Mouse (Mus musculus): ENCODE data around the gene Wwc1. TPM values are rescaled to one million over a fixed set of nuclear protein-coding genes. Genes with fewer than 3 reads are reported as not detected.

The Wwc1 gene
- total RNA-seq, 2 experiments from 2014 or later: 3.5 to 5.0 TPM

DNA sequence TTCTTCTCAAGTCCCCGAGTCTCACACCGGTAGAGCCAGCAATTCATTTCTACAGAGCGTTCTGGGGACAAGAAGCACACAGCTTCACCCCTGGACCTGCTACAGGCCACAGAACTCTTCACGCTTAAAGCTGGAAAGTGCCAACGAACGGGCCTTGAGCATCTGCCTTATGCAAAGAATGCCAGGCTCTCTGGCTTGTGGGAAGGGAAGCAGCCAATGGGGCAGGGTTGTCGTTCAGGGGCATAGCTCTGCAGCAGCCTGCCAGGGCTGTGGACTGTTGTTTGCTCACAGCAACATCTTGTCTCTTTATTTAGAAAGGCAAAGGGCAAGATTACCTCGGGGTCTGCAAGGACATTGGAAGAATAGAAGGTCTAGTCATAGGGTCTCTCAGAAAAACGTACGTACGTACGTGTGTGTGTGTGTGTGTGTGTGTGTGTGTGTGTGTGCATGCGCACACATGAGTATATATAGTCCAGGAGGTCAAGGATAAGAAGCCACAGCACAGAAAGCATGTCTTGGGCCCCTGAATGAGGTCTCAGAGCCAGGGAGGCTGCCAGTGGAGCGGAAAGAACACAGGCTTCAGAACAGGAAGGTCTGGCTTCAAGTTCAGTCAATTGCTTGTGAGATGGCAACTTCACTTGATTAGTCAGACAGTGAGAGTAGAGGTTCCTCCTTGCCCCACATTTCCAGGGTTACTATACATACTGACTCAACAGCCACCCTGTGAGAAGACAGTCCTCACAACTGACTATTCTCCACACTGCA lies 48.0 kb downstream of the Wwc1 start:
- DNase-seq: no peak

- no peak for DNase-seq
Measured at GRCm38 (mm10) chr11:35930511-35931060, 49.7 kb downstream of the Wwc1 start.

DNA sequence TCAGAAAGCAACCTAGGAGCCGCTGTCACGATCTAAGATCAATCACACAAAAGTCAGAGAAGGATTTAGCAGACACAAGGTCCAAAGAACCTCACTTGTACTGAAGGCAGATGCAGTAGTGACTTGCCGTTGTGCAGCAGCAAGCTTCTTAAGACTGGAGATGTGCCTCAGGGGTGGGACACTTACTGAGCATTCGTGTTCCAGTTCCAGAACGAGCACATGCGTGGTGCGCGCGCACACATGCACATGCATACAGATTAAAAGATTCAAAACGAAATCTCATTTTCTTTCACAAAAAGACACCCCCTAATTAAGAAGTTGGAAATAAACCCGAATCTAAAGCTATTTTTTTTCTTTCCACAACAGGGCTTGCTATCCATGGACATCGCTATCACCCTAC lies 51.9 kb downstream of the Wwc1 start:
- no peak for DNase-seq

- no peak for DNase-seq
Measured at GRCm38 (mm10) chr11:35927309-35927708, 53.0 kb downstream of the Wwc1 start.

DNA sequence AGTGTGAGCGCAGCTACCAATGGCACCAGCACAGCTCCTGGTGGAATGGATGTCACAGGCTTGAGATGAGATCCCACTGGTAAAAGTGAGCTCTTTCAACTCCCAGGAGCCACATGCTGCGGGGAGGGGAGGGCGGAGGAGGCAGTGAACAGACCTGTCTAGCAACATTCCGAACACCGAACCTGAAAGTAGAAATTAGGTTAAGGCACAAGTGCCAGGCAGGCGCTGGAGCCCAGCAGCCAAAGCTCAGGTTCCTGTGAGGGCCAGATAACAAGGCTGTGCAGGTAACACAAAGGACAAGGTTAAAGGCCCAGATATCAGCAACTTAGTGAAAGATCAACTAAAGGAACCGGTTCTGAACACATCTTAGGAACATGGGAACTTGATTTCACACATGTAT lies 54.7 kb downstream of the Wwc1 start:
- no peak for DNase-seq

GRCm38 (mm10) chr11:35922205-35922873 lies 58.0 kb downstream of the Wwc1 start:
- DNase-seq: peak; percentile 18

GRCm38 (mm10) chr11:35920776-35921175 lies 59.6 kb downstream of the Wwc1 start:
- no peak for DNase-seq

DNA sequence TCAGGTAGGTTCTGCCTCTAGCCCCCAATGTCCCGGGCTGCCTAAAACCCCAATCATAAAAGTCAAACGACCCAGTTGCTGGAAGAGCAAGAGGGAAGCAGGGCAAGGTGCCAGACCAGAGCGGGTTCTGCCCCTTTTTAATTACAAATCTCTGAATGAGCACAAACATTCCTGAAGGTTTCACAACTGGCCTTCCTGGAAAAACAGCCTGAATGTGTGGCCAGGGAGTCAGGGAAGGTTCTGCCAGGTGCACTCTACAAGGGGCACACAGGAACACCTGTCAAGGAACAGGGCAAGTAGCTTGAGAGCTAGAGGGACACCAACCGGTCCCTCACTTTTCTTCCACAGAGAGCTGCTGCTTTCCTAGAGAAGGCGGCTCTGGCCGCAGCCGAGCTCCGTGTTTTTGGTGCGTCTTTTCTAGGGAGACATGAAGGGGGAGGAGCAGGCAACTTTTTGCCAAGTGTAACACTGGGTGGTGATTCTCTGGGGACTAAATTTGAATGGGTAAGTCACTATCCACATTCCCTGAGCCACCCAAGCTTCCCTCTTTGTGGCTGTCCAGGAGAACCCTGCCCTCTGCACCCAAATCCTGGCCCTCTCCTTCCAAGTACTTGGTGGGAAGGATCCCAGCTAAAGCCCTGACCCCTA lies 60.3 kb downstream of the Wwc1 start:
- no peak for DNase-seq

GRCm38 (mm10) chr11:35919383-35919782 lies 60.9 kb downstream of the Wwc1 start:
- no peak for DNase-seq

GRCm38 (mm10) chr11:35916466-35917185 lies 63.7 kb downstream of the Wwc1 start:
- no peak for DNase-seq

DNA sequence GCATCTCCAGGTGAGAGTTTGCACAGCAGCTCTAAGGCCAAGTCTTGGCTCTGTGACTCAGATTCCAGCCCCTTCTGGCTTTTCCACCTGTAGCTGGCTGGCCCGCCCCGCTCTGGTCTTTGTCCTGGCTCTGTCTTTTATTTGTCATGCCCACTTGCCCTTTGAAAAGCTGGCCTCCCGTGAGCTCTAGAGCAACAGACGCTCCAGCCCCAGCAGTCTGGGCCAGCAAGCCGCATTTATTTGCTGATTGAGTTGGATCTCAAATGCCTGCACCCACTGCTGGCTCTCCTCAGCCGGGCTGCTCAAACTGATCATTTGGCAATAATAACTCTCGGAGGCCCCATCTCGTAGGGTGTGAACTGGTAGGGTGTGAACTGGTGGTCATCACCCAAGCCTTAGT lies 64.8 kb downstream of the Wwc1 start:
- no peak for DNase-seq

GRCm38 (mm10) chr11:35913418-35914044 lies 66.8 kb downstream of the Wwc1 start:
- DNase-seq: no peak

- no peak for DNase-seq
Measured at GRCm38 (mm10) chr11:35904955-35905550, 75.3 kb downstream of the Wwc1 start.

DNA sequence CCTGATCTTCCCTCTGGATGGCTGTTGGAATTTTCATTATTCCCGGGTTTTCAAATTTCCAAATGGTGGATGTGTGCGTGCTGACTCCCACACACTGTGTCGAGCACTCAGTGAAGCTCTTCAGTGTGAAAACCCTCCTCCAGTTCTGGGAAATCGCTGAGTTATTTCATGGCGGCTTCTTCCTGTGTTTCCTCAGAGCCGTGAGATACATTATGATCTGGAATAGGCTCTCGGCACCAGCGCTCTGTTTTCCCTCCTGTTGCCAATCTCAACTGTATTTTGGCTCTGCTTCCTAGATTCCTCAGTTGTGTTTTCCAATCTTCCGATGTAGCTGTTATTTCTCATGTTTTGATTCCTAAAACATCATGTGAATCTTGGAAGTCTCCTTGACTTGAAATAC lies 77.2 kb downstream of the Wwc1 start:
- DNase-seq: no peak

DNA sequence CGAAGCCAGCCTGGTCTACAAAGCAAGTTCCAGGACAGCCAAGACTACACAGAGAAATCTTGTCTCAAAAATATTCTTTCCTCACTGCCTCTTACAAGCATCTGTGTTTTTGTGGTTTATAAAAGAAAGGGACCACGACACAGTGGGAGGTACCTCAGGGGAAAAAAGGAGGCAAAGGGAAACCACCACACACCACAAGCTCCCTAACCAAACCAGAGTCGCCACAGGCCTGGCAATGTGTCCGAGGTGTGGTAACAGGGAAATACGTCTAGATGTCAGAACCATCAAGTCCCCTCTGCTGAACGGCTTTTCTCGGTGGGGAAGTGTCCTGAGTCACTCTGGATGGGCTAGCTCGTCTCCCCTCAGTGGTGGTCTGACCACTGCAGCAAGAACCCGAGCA lies 80.4 kb downstream of the Wwc1 start:
- no peak for DNase-seq

DNA sequence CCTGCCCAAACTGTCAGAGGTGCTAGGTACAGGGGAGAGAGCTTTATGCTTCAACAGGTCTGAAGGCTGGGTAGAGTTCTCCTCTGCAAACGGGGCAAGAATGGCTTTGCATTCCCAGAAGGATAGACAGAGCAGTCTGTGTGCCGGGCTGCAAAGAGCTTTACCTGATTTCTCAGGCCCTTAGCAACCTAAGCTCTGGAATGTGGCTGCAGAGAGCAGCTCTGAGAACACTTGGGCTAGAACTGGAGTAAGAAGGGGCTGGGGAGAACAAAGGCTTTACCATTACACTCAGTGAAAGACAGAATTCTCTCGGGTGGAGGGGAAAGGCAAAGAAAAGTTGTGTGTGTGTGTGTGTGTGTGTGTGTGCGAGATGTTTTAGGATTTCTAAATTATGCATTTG lies 86.9 kb downstream of the Wwc1 start:
- no peak for DNase-seq

DNA sequence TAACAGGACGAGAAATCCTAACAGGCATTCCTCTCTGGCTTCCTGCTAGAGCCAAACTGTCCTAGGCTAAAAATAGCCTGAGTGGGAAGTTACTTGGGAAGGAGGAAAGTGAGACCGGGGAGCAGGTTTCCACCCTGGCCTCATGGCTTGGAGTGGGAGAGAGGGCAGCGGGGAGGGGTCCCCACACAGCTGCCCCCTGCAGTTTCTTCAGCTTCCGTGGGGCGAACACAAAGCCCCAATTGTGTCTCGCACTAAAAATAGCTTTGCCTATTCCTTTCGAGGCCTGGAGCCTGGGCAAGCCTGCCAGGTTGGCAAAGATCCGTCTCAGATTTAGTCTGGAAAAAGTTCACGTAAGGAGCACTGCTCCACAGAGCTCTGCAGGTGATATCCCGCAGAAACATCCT lies 87.3 kb downstream of the Wwc1 start:
- peak; percentile 12 for DNase-seq

DNA sequence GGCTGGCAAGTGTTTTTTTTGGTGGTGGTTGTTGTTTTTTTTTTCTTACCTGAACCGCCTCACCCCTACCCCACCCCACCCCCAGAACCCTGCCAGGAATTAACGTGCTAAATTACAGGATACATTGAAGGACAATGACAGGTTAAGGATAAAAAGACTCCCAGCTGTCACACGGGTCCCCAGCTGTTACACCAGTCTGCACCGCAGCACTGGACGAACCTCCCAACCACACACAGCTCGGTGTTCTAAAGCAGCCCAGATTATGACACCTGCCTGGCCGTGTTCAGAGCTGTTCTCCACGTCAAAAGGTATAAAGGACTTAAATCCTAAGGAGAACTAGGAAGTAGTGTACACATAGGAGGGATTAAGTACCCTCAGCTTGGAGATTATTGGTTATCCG lies 88.0 kb downstream of the Wwc1 start:
- no peak for DNase-seq

DNA sequence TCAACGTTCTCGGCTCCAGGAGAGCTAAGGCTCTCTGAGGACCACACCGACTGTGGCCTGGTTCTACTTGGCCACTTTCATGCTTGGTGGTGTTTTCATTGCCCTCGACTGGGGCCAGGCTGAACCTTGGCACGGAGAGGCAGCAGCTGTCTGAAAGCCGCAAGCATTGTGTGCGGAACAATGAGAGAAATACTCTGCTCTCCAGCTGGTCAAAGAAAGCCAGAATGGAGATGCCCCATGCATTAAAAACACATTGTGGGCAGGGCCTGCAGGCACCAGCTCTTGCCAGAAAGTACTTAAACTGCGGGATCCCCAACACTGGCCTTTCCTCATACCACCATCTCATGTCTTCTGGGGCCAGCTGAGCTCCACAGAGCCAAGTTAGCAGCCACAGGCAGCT lies 91.5 kb downstream of the Wwc1 start:
- DNase-seq: no peak

GRCm38 (mm10) chr11:35882777-35883176 lies 97.5 kb downstream of the Wwc1 start:
- no peak for DNase-seq

DNA sequence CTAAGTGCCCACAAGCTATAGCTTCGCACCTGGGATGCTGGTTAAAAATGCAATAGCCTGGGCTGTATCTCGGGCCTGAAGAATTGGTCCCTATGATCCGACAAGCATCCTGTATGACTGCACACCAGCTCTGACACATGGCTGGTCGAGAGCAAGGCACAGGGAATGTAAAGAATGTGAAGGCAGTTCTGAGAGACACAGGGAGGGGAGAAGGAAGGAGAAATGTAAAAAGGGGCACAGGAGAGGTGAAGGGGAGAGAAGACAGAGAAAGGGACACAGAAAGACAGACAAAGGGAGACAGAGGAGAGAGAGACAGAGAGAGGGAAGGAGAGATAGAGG lies 101.8 kb downstream of the Wwc1 start:
- DNase-seq: no peak

Measured in heart, postnatal 4 days (tissue).